Mouse (Mus musculus) E14TG2a.4 (cell line): ENCODE data around the gene Slc17a7.

Experiments used
- CTCF ChIP-seq: conservative IDR thresholded peaks from 2 replicates; pipeline ENCODE4 v1.5.1; 2014; ENCODE audit warnings: low read length
- NANOG ChIP-seq: IDR thresholded peaks from 2 replicates; pipeline ENCODE4 v1.6.1; 2014; ENCODE audit warnings: borderline replicate concordance, low read length, mixed read lengths
- POU5F1 ChIP-seq: IDR thresholded peaks from 2 replicates; pipeline ENCODE4 v1.6.1; 2014; ENCODE audit warnings: low read length, borderline replicate concordance

DNA sequence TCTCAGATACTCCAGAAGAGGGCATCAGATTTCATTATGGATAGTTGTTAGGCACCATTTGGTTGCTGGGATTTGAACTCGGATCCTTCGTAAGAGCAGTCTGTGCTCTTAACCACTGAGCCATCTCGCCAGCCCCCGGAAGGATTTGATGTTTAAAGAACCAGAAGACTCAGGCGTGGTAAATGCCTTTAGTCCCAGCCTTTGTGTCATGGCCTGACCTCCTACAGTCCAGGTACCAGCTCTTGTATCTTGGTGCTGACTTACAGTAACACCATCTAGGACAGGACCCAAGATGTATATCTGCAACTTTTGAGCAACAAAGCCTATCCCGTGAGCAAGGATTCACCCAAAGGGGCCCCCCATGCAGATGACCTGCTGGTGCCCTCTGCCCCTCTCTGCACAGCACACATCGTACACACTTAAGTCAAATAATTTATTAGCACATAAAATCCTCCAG is 38.6 kb upstream of the Slc17a7 start:
- no peak for TF ChIP-seq CTCF
- TF ChIP-seq POU5F1: no peak
- no peak for TF ChIP-seq NANOG
